Mouse (Mus musculus): ENCODE results near the gene Nfasc. TPM values are rescaled to one million over a fixed set of nuclear protein-coding genes. Genes with fewer than 3 reads are reported as not detected.

Gene Nfasc
- polyA plus RNA-seq, 1 experiment from 2014 or later = 0.12 TPM

DNA sequence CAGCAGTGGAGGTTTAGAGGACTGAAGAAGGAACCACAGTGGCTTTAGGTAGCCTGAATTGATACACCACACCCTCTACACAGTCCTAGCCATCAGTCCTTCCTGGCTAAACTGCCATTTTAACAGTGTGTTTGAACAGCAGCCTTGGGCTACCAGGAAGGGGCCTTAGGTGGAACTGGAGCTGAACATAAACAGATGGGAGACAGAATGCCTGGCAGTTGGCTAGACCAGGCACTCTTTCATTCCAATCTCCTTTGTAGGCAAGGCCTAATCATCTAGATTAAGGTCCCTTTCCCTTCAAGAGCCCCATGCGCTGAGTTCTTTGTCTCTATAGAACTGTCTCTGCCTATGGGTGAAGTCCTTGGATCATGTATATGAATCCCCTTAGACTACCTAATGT is 170.0 kb downstream of the Nfasc start:
- no peaks in the 10 kb centered on the region for H3K36me3 ChIP-seq
- H3K27ac ChIP-seq = no peak overlapping the region
- H3K4me1 ChIP-seq = no peaks in the 10 kb centered on the region
- no peak overlapping the region for H3K4me2 ChIP-seq
- ATAC-seq = no peak
- no peak overlapping the region for H3K4me3 ChIP-seq
- H3K9ac ChIP-seq = no peak overlapping the region
- 76% methylated on average over 1 of the region's 1 CpGs for WGBS (ENCODE audit: insufficient replicate concordance)
- no peaks in the 10 kb centered on the region; the same call in 1 of the 2 replicates for H3K27me3 ChIP-seq (replicated peaks)
- H3K9me3 ChIP-seq (replicated peaks) = no peaks in the 10 kb centered on the region

DNA sequence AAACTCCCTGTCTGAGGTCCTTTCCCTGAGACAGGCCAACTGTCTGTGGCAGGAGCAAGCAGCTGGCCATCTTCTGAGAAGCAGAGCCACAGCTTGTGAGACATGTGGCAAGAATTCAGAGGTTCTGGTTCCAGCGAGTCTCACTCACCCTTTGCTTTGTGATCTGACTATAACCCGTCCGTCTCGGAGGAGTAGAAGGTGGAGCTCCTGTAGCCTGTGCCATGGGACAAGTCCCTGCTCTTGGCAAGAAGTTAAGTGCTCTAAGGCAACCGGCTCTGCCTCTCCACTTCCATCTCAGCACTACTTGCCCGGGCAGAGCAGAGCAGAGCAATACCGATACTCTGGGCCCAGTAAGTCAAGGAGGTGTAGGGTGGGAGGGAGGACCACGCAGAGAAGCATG is 170.7 kb downstream of the Nfasc start:
- no peak overlapping the region for H3K9ac ChIP-seq
- no peak overlapping the region for H3K4me3 ChIP-seq
- 69% methylated on average over 8 of the region's 8 CpGs for WGBS (ENCODE audit: insufficient replicate concordance)
- no peaks in the 10 kb centered on the region for H3K4me1 ChIP-seq
- H3K4me2 ChIP-seq = no peak overlapping the region
- H3K27ac ChIP-seq = no peak overlapping the region
- ATAC-seq = no peak
- H3K36me3 ChIP-seq = no peaks in the 10 kb centered on the region
- H3K9me3 ChIP-seq (replicated peaks) = no peaks in the 10 kb centered on the region
- H3K27me3 ChIP-seq (replicated peaks) = no peaks in the 10 kb centered on the region; the same call in 1 of the 2 replicates

DNA sequence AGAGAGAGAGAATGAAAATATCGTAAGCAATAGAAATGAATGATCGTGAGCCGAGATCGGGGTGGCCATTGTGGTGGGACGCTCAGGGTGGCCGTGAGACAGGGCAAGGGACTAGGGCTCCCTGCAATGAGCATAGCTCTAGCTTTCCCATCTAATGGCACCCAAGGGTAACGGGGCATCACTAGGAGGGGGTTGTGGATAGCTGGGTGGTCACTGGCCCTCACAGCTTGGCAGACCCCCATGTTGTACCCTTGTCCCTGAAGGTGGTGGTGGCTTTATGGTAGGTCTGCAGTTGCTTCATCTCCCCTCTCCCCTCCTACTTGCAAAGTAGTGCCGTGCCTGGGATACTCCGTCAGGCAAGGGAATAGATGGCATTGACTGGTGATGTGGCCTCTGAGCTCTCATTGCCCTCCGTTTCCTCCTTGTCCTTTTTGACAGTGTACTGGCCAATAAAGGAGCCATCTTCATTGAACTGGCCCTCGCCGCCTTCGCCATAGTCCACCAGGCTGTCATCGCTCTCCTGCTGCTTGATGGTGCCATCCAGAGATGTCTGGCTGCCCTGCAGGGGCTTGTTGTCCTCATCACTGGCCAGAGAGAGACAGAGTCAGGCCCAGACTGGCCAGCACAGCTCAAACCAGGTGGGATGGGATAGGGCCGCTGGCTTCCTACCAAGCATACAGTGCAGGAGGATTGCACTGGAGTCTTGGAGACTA is 171.4 kb downstream of the Nfasc start:
- H3K4me2 ChIP-seq = no peak overlapping the region
- WGBS (ENCODE audit: insufficient replicate concordance) = 79% methylated on average over 15 of the region's 15 CpGs
- H3K4me3 ChIP-seq = no peak overlapping the region
- H3K36me3 ChIP-seq = no peaks in the 10 kb centered on the region
- no peaks in the 10 kb centered on the region for H3K9me3 ChIP-seq (replicated peaks)
- no peak overlapping the region for H3K27ac ChIP-seq
- H3K27me3 ChIP-seq (replicated peaks) = peaks cover 3% of the 10 kb centered on the region; the same call in 1 of the 2 replicates
- no peak for ATAC-seq
- no peaks in the 10 kb centered on the region for H3K4me1 ChIP-seq
- no peak overlapping the region for H3K9ac ChIP-seq

DNA sequence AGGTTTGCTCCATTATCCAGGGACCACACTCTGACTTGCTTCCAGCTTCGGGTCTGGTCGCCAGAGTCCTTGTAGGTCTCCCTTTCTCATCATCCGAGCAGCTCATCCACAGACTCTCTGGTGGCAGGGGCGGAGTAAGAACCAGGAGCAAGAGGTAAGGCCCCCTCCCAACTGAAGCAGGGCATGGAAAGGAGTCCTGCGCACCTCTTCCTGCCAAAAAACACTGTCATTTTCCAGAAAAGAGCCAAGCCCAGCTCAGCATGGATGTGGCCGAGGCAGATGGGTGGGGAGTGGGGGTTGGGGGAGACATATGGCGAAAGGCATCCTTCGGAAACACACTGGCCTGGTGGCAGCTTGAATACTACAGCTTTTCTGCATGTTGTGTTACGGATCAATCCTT is 172.1 kb downstream of the Nfasc start:
- H3K9me3 ChIP-seq (replicated peaks) = no peaks in the 10 kb centered on the region
- no peak for ATAC-seq
- H3K36me3 ChIP-seq = no peaks in the 10 kb centered on the region
- no peaks in the 10 kb centered on the region for H3K4me1 ChIP-seq
- no peak overlapping the region for H3K4me2 ChIP-seq
- no peak overlapping the region for H3K4me3 ChIP-seq
- no peak overlapping the region for H3K9ac ChIP-seq
- H3K27me3 ChIP-seq (replicated peaks) = peaks cover 9% of the 10 kb centered on the region; the same call in 1 of the 2 replicates
- WGBS (ENCODE audit: insufficient replicate concordance) = 60% methylated on average over 9 of the region's 9 CpGs
- no peak overlapping the region for H3K27ac ChIP-seq

GRCm38 (mm10) chr1:132567336-132568125 is 174.1 kb downstream of the Nfasc start:
- no peak overlapping the region for H3K4me2 ChIP-seq
- no peak overlapping the region for H3K9ac ChIP-seq
- no peak for ATAC-seq
- H3K4me3 ChIP-seq = no peak overlapping the region
- H3K27ac ChIP-seq = no peak overlapping the region
- H3K9me3 ChIP-seq (replicated peaks) = no peaks in the 10 kb centered on the region
- peaks cover 12% of the 10 kb centered on the region; the same call in 1 of the 2 replicates for H3K27me3 ChIP-seq (replicated peaks)
- H3K36me3 ChIP-seq = no peaks in the 10 kb centered on the region
- no peaks in the 10 kb centered on the region for H3K4me1 ChIP-seq
- 69% methylated on average over 11 of the region's 11 CpGs for WGBS (ENCODE audit: insufficient replicate concordance)

DNA sequence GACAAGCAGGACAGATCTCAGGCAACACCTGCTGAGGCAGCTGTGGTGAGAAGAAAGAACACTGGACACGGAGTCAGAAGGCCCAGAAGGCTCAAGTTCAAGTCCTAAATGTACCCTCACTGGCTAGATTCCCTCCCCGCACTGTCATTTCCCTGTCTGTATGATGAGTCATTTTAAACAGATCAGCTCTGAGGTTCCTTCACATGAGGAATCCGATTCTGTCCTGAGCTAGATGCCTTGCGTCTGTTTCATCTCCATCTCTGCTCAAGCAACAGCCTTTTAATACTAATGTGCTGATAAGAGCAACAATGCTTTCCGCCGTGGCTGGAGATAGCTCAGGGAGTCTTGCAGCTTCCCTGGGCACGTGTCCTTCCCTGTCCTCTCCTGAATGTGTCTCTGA is 175.8 kb downstream of the Nfasc start:
- 37% methylated on average over 7 of the region's 7 CpGs for WGBS (ENCODE audit: insufficient replicate concordance)
- Histone ChIP-seq H3K4me3 (no peak overlapping the region), H3K36me3 (no peaks in the 10 kb centered on the region), H3K9ac (no peak overlapping the region), H3K4me1 (no peaks in the 10 kb centered on the region), H3K27ac (no peak overlapping the region), H3K27me3 (replicated peaks) (peaks cover 28% of the 10 kb centered on the region), H3K4me2 (no peak overlapping the region), H3K9me3 (replicated peaks) (no peaks in the 10 kb centered on the region)
- ATAC-seq = no peak

- ATAC-seq = no peak
- H3K27me3 ChIP-seq (replicated peaks) = peaks cover 35% of the 10 kb centered on the region
- H3K9ac ChIP-seq = no peak overlapping the region
- H3K9me3 ChIP-seq (replicated peaks) = no peaks in the 10 kb centered on the region
- no peaks in the 10 kb centered on the region for H3K36me3 ChIP-seq
- no peak overlapping the region for H3K4me2 ChIP-seq
- H3K27ac ChIP-seq = no peak overlapping the region
- 21% methylated on average over 6 of the region's 6 CpGs for WGBS (ENCODE audit: insufficient replicate concordance)
- H3K4me1 ChIP-seq = no peaks in the 10 kb centered on the region
- H3K4me3 ChIP-seq = no peak overlapping the region
Observed at GRCm38 (mm10) chr1:132564946-132565345, 176.7 kb downstream of the Nfasc start.

- H3K4me1 ChIP-seq = peaks cover 10% of the 10 kb centered on the region; the same call in 1 of the 2 replicates
- no peak for ATAC-seq
- peaks cover 60% of the 10 kb centered on the region for H3K27me3 ChIP-seq (replicated peaks)
- H3K27ac ChIP-seq = no peak overlapping the region
- H3K9me3 ChIP-seq (replicated peaks) = no peaks in the 10 kb centered on the region
- WGBS (ENCODE audit: insufficient replicate concordance) = 31% methylated on average over 10 of the region's 10 CpGs
- no peak overlapping the region for H3K9ac ChIP-seq
- H3K36me3 ChIP-seq = no peaks in the 10 kb centered on the region
- no peak overlapping the region for H3K4me2 ChIP-seq
- no peak overlapping the region for H3K4me3 ChIP-seq
Observed at GRCm38 (mm10) chr1:132562337-132562795, 179.2 kb downstream of the Nfasc start.

GRCm38 (mm10) chr1:132560907-132561700 is 180.5 kb downstream of the Nfasc start:
- Histone ChIP-seq H3K9me3 (replicated peaks) (no peaks in the 10 kb centered on the region), H3K9ac (no peak overlapping the region), H3K4me2 (no peak overlapping the region), H3K27ac (no peak overlapping the region), H3K36me3 (no peaks in the 10 kb centered on the region), H3K27me3 (replicated peaks) (peaks cover 65% of the 10 kb centered on the region), H3K4me1 (peaks cover 10% of the 10 kb centered on the region; the same call in 1 of the 2 replicates), H3K4me3 (no peak overlapping the region)
- 55% methylated on average over 8 of the region's 8 CpGs for WGBS (ENCODE audit: insufficient replicate concordance)
- no peak for ATAC-seq

DNA sequence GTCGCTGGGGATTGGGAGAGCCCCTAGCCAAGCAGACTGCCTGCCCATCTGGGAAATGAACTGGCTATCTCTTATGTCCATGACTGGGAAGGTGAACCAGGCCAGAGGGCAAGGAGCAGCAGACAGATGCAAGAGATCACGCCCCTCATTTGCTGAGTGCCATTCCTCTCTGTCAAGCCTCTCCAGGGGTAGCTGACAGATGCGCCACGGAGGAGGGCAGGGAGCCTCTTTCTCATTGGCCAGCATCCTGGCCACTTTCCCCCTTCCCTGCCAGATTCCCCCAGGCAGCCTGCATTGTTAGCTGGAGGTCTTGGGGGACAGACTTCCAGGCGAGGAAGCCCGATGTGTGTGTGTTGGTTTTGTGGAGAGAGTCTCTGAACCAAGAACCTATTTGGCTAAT is 182.6 kb downstream of the Nfasc start:
- no peaks in the 10 kb centered on the region for H3K9me3 ChIP-seq (replicated peaks)
- WGBS (ENCODE audit: insufficient replicate concordance) = 19% methylated on average over 6 of the region's 6 CpGs
- no peak overlapping the region for H3K9ac ChIP-seq
- no peak overlapping the region for H3K27ac ChIP-seq
- H3K4me2 ChIP-seq = no peak overlapping the region
- no peaks in the 10 kb centered on the region for H3K36me3 ChIP-seq
- peaks cover 55% of the 10 kb centered on the region for H3K27me3 ChIP-seq (replicated peaks)
- H3K4me1 ChIP-seq = peaks cover 10% of the 10 kb centered on the region; the same call in 1 of the 2 replicates
- ATAC-seq = no peak
- H3K4me3 ChIP-seq = no peak overlapping the region

- Histone ChIP-seq H3K4me2 (no peak overlapping the region), H3K27me3 (replicated peaks) (peaks cover 55% of the 10 kb centered on the region), H3K36me3 (no peaks in the 10 kb centered on the region), H3K4me1 (peaks cover 10% of the 10 kb centered on the region; the same call in 1 of the 2 replicates), H3K27ac (no peak overlapping the region), H3K9me3 (replicated peaks) (no peaks in the 10 kb centered on the region), H3K9ac (no peak overlapping the region), H3K4me3 (no peak overlapping the region)
- WGBS (ENCODE audit: insufficient replicate concordance) = 21% methylated on average over 9 of the region's 9 CpGs
- ATAC-seq = 0 out of 2 replicates have a peak, but pooled peaks have one; percentile 52
Observed at GRCm38 (mm10) chr1:132557901-132558631, 183.5 kb downstream of the Nfasc start.
